Mouse (Mus musculus): ENCODE measurements at regions not wholly inside any gene's neighbourhood (a gene's known extent, or its start where the extent isn't known, plus 50 kb on each side); places are given as distances from the start of the nearest gene placed in this dataset.

DNA sequence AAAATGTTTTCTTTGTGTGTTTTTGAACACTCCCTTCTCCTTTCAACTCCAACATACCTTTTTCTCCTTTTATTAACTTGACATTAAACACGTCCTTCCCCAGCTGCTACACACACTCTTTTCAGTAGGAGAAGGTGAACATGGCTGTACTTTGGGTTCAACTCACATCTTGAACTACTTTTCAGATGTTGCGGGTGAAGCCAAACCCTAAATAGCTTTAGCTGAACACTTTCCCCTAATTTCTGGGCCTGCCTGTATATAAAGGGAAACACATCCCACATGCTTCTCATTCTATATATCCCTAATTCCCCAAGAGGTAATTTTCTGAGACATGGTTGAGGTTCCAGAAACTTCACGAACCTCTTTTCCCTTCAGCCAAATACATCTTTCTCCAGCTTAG, 168.2 kb downstream of the Mtx2 start:
- WGBS = 88% methylated on average over 3 of the region's 3 CpGs
- Histone ChIP-seq H3K4me3 (replicated peaks; ENCODE audit: insufficient read depth, low read depth, low read length) (no peak overlapping the region), H3K27ac (ENCODE audit: insufficient read depth, low read length) (no peak overlapping the region), H3K4me1 (ENCODE audit: control insufficient read depth, insufficient read depth, low read length) (no peaks in the 10 kb centered on the region), H3K27me3 (ENCODE audit: control insufficient read depth, insufficient read depth, low read length) (no peaks in the 10 kb centered on the region)
- no peak for TF ChIP-seq POLR2A (IDR thresholded peaks at IDR 0.05; ENCODE audit: borderline replicate concordance, insufficient read depth, low read length)
- no peak for TF ChIP-seq CTCF (IDR thresholded peaks at IDR 0.05; ENCODE audit: borderline replicate concordance, insufficient read depth, low read depth, low read length)
- no peak for DNase-seq

- no peak overlapping the region for H3K27ac ChIP-seq (ENCODE audit: insufficient read depth, low read length)
- H3K4me1 ChIP-seq (ENCODE audit: control insufficient read depth, insufficient read depth, low read length) = no peaks in the 10 kb centered on the region
- no peaks in the 10 kb centered on the region for H3K27me3 ChIP-seq (ENCODE audit: control insufficient read depth, insufficient read depth, low read length)
- 25% methylated on average over 2 of the region's 2 CpGs for WGBS
- no peak for TF ChIP-seq CTCF (IDR thresholded peaks at IDR 0.05; ENCODE audit: borderline replicate concordance, insufficient read depth, low read depth, low read length)
- no peak for TF ChIP-seq POLR2A (IDR thresholded peaks at IDR 0.05; ENCODE audit: borderline replicate concordance, insufficient read depth, low read length)
- no peak for DNase-seq
- H3K4me3 ChIP-seq (replicated peaks; ENCODE audit: insufficient read depth, low read depth, low read length) = no peak overlapping the region
These were observed 169.4 kb downstream of the Mtx2 start for GRCm38 (mm10) chr2:74994998-74995397.

DNA sequence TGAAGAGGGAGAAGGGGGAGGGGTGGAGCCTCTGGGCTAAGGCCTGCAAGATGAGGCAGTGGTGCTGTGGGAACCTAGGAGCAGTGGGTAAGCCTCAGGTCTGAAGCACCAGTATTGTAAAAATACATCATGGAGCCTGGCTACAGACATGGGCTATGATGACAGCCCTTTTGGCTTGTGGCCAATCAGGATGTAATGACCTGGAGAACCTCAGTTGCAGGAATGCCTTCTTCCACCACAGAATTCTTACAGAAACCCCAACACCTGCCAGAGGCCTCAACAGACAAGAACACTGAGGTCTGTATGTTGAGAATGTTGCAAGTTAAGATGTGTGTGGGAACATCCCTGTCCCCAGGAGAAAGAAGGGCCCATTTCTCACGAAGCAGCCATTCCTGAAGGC, 172.1 kb downstream of the Mtx2 start:
- Histone ChIP-seq H3K4me1 (ENCODE audit: control insufficient read depth, insufficient read depth, low read length) (no peaks in the 10 kb centered on the region), H3K27me3 (ENCODE audit: control insufficient read depth, insufficient read depth, low read length) (no peaks in the 10 kb centered on the region)
- TF ChIP-seq POLR2A (IDR thresholded peaks at IDR 0.05; ENCODE audit: borderline replicate concordance, insufficient read depth, low read length) (no peak), CTCF (IDR thresholded peaks at IDR 0.05; ENCODE audit: borderline replicate concordance, insufficient read depth, low read depth, low read length) (no peak)

GRCm38 (mm10) chr2:75000368-75000796, 174.8 kb downstream of the Mtx2 start:
- Histone ChIP-seq H3K4me1 (ENCODE audit: control insufficient read depth, insufficient read depth, low read length) (no peaks in the 10 kb centered on the region), H3K4me3 (replicated peaks; ENCODE audit: insufficient read depth, low read depth, low read length) (no peak overlapping the region), H3K27ac (ENCODE audit: insufficient read depth, low read length) (no peak overlapping the region), H3K27me3 (ENCODE audit: control insufficient read depth, insufficient read depth, low read length) (no peaks in the 10 kb centered on the region; the same call in 1 of the 2 replicates)
- WGBS = 38% methylated on average over 10 of the region's 10 CpGs
- no peak for DNase-seq
- TF ChIP-seq POLR2A (IDR thresholded peaks at IDR 0.05; ENCODE audit: borderline replicate concordance, insufficient read depth, low read length) = no peak
- TF ChIP-seq CTCF (IDR thresholded peaks at IDR 0.05; ENCODE audit: borderline replicate concordance, insufficient read depth, low read depth, low read length) = no peak

More for the DNA sequence above, 172.1 kb downstream of the Mtx2 start:
- Histone ChIP-seq H3K4me3 (replicated peaks; ENCODE audit: insufficient read depth, low read depth, low read length) (no peak overlapping the region), H3K27ac (ENCODE audit: insufficient read depth, low read length) (no peak overlapping the region)
- 76% methylated on average over 1 of the region's 1 CpGs for WGBS
- DNase-seq = no peak

DNA sequence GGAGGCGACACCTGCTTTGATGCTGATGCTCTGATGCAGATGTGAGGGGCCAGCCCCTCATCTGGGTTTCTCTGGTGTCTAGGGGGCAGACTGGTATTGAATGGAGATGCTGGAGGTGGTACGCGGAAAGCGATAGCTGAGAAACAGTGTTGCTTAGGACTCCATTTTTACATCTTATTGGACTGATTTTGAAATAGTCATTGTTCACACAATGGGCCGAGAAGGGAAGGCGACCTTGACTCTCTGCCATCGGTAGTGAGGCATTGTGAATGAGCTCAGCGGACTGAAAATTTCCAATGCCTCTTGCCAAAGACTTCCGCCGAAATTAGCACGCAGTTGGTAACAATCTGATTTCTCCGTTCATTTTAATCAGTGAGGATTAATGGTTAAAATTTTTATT, 177.0 kb downstream of the Mtx2 start:
- Histone ChIP-seq H3K4me1 (ENCODE audit: control insufficient read depth, insufficient read depth, low read length) (no peaks in the 10 kb centered on the region), H3K4me3 (replicated peaks; ENCODE audit: insufficient read depth, low read depth, low read length) (no peak overlapping the region), H3K27ac (ENCODE audit: insufficient read depth, low read length) (no peak overlapping the region), H3K27me3 (ENCODE audit: control insufficient read depth, insufficient read depth, low read length) (no peaks in the 10 kb centered on the region; the same call in 1 of the 2 replicates)
- WGBS = 7% methylated on average over 12 of the region's 12 CpGs
- DNase-seq = peak in 1 of 2 experiments; percentile 3
- TF ChIP-seq CTCF (IDR thresholded peaks at IDR 0.05; ENCODE audit: borderline replicate concordance, insufficient read depth, low read depth, low read length) = no peak
- no peak for TF ChIP-seq POLR2A (IDR thresholded peaks at IDR 0.05; ENCODE audit: borderline replicate concordance, insufficient read depth, low read length)

DNA sequence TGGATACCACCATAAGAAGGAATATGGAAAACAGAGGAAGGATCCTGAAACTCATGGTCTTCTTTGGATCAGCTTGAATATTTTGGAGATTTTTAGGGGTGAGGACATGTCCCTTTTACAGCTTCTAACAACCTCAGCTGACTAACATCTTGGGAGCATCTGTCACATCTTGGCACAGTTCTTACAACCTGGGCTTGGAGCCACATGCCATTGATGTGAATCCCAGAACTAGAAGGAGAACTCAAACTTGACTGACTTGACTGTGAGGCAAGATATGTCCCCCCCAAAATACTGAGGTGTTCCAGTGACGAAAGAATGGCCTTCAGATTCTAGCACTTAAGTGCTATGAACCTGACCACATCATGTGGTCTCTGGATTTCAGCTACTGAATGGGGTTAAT, 182.5 kb downstream of the Mtx2 start:
- TF ChIP-seq POLR2A (IDR thresholded peaks at IDR 0.05; ENCODE audit: borderline replicate concordance, insufficient read depth, low read length) (no peak), CTCF (IDR thresholded peaks at IDR 0.05; ENCODE audit: borderline replicate concordance, insufficient read depth, low read depth, low read length) (no peak)
- no peaks in the 10 kb centered on the region for H3K4me1 ChIP-seq (ENCODE audit: control insufficient read depth, insufficient read depth, low read length)
- 35% methylated on average over 1 of the region's 1 CpGs for WGBS
- no peak for DNase-seq
- no peaks in the 10 kb centered on the region; the same call in 1 of the 2 replicates for H3K27me3 ChIP-seq (ENCODE audit: control insufficient read depth, insufficient read depth, low read length)
- H3K27ac ChIP-seq (ENCODE audit: insufficient read depth, low read length) = no peak overlapping the region
- H3K4me3 ChIP-seq (replicated peaks; ENCODE audit: insufficient read depth, low read depth, low read length) = no peak overlapping the region

GRCm38 (mm10) chr2:75010647-75011046, 185.0 kb downstream of the Mtx2 start:
- no peak overlapping the region for H3K27ac ChIP-seq (ENCODE audit: insufficient read depth, low read length)
- DNase-seq = no peak
- no peaks in the 10 kb centered on the region for H3K4me1 ChIP-seq (ENCODE audit: control insufficient read depth, insufficient read depth, low read length)
- H3K4me3 ChIP-seq (replicated peaks; ENCODE audit: insufficient read depth, low read depth, low read length) = no peak overlapping the region
- TF ChIP-seq CTCF (IDR thresholded peaks at IDR 0.05; ENCODE audit: borderline replicate concordance, insufficient read depth, low read depth, low read length) = no peak
- TF ChIP-seq POLR2A (IDR thresholded peaks at IDR 0.05; ENCODE audit: borderline replicate concordance, insufficient read depth, low read length) = no peak
- H3K27me3 ChIP-seq (ENCODE audit: control insufficient read depth, insufficient read depth, low read length) = no peaks in the 10 kb centered on the region
- WGBS = 86% methylated on average over 7 of the region's 7 CpGs

DNA sequence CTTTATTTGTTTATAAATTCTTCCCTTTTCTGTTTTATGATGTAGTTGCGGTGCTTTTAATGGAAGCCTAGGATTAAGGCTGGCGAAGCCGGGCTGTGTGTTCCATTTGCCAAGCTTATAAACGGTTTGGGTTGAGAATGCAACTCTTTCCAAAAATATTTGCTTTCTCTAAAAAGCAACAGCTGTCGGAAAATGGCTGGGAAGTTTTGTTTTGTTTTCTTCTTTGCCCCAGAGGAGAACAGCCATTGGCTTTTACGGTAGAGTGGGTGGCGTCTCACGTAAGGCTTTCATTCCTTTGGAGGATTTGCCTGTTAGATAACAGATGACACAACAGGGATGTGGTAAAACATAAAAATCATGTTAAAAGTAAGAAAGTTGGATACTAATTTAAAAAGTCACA, 186.4 kb downstream of the Mtx2 start:
- no peaks in the 10 kb centered on the region for H3K27me3 ChIP-seq (ENCODE audit: control insufficient read depth, insufficient read depth, low read length)
- DNase-seq = no peak
- no peak for TF ChIP-seq CTCF (IDR thresholded peaks at IDR 0.05; ENCODE audit: borderline replicate concordance, insufficient read depth, low read depth, low read length)
- no peak for TF ChIP-seq POLR2A (IDR thresholded peaks at IDR 0.05; ENCODE audit: borderline replicate concordance, insufficient read depth, low read length)
- no peaks in the 10 kb centered on the region for H3K4me1 ChIP-seq (ENCODE audit: control insufficient read depth, insufficient read depth, low read length)
- no peak overlapping the region for H3K4me3 ChIP-seq (replicated peaks; ENCODE audit: insufficient read depth, low read depth, low read length)
- no peak overlapping the region for H3K27ac ChIP-seq (ENCODE audit: insufficient read depth, low read length)
- WGBS = 48% methylated on average over 8 of the region's 8 CpGs
